Mouse (Mus musculus): Measurements from ENCODE around the gene Fbxl3.

The Fbxl3 gene

DNA sequence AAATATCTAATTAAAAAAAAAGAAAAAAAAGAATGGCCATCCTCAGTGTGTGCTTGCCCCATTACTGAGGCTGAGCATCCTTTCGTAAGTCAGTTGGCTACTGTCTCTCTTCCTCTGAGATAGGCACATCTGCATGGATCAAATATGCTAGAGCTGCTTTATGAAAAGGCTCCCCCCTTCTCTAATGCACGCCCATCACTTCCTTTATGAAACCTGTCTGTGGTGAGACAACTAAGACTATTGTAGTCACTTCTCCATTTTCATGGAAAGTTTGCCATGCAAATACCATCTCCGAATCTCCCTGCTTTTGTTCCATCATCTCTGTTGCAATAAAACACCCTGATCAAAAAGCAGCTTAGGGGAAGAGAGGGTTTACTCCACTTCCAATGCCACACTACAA lies 62.4 kb downstream of the Fbxl3 start:
- DNase-seq (ENCODE audit: low spot score), result no peak

DNA sequence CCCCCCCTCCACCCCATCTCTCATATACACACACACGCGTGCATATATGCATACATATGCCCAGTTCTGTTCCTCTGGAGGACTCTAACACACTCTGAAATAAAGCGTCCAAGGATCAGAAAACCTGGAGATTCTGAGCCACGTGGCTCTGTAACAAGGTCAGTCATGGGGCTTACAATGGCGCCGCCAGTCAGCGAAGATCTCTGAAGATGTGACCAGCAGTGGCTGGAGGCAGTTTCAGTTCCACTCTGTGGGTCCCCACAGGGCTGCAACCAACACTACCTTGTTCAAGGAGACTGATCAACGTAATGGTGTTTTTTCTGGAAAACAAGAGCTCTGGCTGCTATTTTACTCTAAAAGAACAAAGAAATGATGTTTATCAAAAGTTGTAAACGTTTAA lies 65.3 kb downstream of the Fbxl3 start:
- DNase-seq (ENCODE audit: low spot score), result no peak

DNA sequence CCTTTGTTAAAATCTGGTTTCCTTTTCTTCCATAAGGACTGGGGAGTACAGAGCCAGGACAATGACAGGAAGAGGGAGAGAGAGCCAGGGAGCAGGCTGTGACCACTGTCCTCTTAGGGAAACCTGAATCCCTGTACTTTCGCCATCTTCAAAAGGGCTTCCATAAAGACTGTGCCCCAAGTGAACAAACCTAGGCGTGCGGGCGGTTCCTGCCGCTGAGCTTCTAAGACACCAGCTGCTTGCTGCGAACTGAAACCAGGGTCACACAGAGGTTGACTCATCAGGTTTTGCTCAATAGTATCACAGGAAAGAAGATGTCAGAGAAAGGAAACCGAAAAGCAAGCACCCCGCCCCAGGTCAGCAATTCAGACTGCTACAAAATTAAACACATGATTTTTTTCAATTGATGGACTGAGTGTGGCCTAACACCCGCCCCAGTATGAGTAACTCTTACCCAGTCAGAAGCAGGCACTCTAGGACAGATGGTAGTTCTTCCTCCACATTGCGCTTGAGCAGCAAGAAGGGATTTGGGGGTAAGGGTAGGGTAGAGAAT lies 66.0 kb downstream of the Fbxl3 start:
- DNase-seq (ENCODE audit: low spot score), result no peak
